Mouse (Mus musculus): ENCODE data around the gene Gpr19.

Gene Gpr19

GRCm38 (mm10) chr6:134923670-134924069, 25.3 kb upstream of the Gpr19 start:
- no peak for DNase-seq (ENCODE audit: low spot score in 2 of 2)

- no peak for DNase-seq (ENCODE audit: low spot score in 2 of 2)
Observed at GRCm38 (mm10) chr6:134922511-134923195, 24.3 kb upstream of the Gpr19 start.

- no peak for DNase-seq (ENCODE audit: low spot score in 2 of 2)
Observed at GRCm38 (mm10) chr6:134921695-134922510, 23.5 kb upstream of the Gpr19 start.

GRCm38 (mm10) chr6:134921014-134921694, 22.8 kb upstream of the Gpr19 start:
- DNase-seq (ENCODE audit: low spot score in 2 of 2) = peak in 1 of 2 experiments; percentile 38

GRCm38 (mm10) chr6:134920190-134921013, 22.0 kb upstream of the Gpr19 start, which contains the start of gene Cdkn1b:
TSS of gene Cdkn1b (plus strand) at chr6:134920401.
- peak; percentile 87 to 93 for DNase-seq (ENCODE audit: low spot score in 2 of 2)

GRCm38 (mm10) chr6:134919511-134920189, 21.3 kb upstream of the Gpr19 start:
- DNase-seq (ENCODE audit: low spot score in 2 of 2) = no peak

- no peak for DNase-seq (ENCODE audit: low spot score in 2 of 2)
Observed at GRCm38 (mm10) chr6:134918769-134919168, 20.4 kb upstream of the Gpr19 start.

GRCm38 (mm10) chr6:134917087-134917486, 18.7 kb upstream of the Gpr19 start:
- peak in 1 of 2 experiments; percentile 48 for DNase-seq (ENCODE audit: low spot score in 2 of 2)

GRCm38 (mm10) chr6:134916641-134917040, 18.3 kb upstream of the Gpr19 start:
- no peak for DNase-seq (ENCODE audit: low spot score in 2 of 2)

- no peak for DNase-seq (ENCODE audit: low spot score in 2 of 2)
Observed at GRCm38 (mm10) chr6:134914523-134914922, 16.1 kb upstream of the Gpr19 start.

- DNase-seq (ENCODE audit: low spot score in 2 of 2) = no peak
Observed at GRCm38 (mm10) chr6:134905811-134906210, 7.4 kb upstream of the Gpr19 start.

- DNase-seq (ENCODE audit: low spot score in 2 of 2) = no peak
Observed at GRCm38 (mm10) chr6:134903891-134904884, 5.8 kb upstream of the Gpr19 start.

GRCm38 (mm10) chr6:134903368-134903767, 5.0 kb upstream of the Gpr19 start:
- DNase-seq (ENCODE audit: low spot score in 2 of 2) = no peak

- peak; percentile 83 to 96 for DNase-seq (ENCODE audit: low spot score in 2 of 2)
Observed at GRCm38 (mm10) chr6:134897443-134898094, 809 bp downstream of the Gpr19 start.

- DNase-seq (ENCODE audit: low spot score in 2 of 2) = no peak
Observed at GRCm38 (mm10) chr6:134896570-134897436, 1.6 kb downstream of the Gpr19 start.

GRCm38 (mm10) chr6:134890436-134890835, 7.9 kb downstream of the Gpr19 start:
- DNase-seq (ENCODE audit: low spot score in 2 of 2) = no peak

- no peak for DNase-seq (ENCODE audit: low spot score in 2 of 2)
Observed at GRCm38 (mm10) chr6:134889763-134890162, 8.6 kb downstream of the Gpr19 start.

- peak; percentile 52 to 64 for DNase-seq (ENCODE audit: low spot score in 2 of 2)
Observed at GRCm38 (mm10) chr6:134888563-134889017, 9.8 kb downstream of the Gpr19 start.
